Mouse (Mus musculus): ENCODE results near the gene BC017158. TPM values are rescaled to one million over a fixed set of nuclear protein-coding genes. Genes with fewer than 3 reads are reported as not detected.

Gene BC017158
- polyA plus RNA-seq (2014; fragmentation: Illumina TruSeq; extraction: RNeasy Lipid Tissue Mini Kit (QIAGEN cat#74804)): 4.8 TPM

DNA sequence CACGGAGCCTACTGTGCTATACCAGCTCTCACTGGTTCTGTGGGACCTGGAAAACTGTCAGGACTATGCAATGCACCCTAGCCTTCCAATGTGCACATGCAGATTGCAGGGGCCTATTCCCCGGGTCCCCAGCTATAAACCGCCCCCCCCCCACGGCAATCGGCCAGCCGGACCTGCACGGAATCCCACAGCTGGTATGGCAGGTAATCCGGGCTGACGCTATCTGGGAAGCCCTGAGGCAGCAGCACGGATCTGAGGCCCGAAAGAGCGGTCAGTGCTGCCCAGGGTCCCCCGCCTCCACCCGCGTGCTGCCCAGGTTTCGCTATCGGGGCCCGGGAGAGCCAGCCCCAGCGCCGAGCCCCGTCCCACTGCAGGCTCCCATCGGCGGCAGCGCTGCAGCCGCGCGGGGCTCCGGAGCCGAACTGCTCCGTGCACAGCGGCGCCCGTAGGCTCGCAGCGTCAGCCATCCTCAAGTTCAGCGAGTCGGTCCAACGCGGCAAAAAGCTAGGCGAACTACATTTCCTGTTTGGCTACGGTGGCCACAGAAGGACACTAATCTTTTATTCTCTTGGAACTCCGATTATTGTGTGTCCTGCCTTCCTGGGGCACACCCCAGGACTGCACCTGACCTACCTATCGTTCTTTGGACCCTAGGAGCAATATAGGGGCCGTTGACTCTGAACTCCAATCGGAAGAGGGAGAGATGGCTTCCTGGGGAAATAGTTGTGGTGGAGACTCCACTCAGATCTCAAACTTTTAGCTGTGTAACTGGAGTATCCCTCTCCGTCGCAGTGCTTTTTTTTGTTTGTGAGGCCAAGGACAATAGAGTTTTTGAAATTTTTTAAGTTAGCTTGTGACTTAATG is at the start of gene BC017158:
Gene BC017158 (minus strand): TSS at position 554 of the 864 bp plus-strand sequence.

GRCm38 (mm10) chr7:128265411-128265810 is 32.6 kb downstream of the BC017158 start, which contains the start of gene Slc5a2:
TSS of gene Slc5a2 (plus strand) at chr7:128265657.

DNA sequence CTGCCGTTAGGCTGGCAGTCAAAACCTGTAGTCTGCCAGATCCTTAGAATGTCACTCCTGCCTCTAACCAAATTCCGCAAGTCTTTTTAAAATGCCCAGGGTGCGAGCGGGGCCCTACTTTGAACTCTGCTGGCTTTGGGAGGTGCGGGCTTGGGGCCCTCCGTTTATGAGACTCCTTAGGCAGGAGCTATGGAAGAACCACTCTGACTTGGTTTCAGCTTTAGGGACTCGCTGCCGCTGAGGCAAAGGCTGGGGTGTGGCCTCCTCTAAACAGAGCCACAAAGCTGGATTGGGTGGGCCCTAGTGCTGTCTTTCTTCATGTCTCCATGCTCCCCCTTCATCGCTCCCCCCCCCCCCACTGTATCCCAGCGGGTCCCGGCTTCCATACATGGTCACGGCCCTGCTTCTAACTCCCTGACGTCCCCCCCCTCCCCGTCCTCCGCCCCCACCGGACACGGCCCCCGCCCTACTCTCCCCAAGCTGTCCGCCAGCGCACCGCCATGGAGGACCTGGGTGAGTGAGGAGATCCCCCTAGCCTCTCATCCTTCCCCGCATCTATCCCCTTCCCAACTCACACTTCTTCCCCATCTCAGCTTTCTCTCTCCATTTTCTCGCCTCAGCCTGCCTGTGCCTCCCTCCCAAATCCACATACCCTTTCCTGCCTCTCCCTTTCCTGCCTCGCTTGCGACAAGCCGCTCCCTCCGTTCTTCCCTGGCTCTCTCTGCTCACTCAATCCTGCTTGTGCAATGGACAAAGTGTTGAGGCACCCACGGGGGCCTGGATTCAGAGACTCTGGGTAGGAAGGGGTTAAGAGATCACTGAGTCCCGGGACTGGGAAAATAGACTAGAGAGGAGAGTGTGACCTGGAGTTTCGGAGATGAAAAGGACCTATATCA is 51.2 kb downstream of the BC017158 start, which contains the start of gene Tgfb1i1:
Gene Tgfb1i1 (plus strand): TSS at position 317 of the 896 bp plus-strand sequence.

GRCm38 (mm10) chr7:128237927-128238778 is 59.8 kb downstream of the BC017158 start, which contains the start of gene 9130023H24Rik:
TSS of gene 9130023H24Rik (minus strand) at chr7:128238031.

DNA sequence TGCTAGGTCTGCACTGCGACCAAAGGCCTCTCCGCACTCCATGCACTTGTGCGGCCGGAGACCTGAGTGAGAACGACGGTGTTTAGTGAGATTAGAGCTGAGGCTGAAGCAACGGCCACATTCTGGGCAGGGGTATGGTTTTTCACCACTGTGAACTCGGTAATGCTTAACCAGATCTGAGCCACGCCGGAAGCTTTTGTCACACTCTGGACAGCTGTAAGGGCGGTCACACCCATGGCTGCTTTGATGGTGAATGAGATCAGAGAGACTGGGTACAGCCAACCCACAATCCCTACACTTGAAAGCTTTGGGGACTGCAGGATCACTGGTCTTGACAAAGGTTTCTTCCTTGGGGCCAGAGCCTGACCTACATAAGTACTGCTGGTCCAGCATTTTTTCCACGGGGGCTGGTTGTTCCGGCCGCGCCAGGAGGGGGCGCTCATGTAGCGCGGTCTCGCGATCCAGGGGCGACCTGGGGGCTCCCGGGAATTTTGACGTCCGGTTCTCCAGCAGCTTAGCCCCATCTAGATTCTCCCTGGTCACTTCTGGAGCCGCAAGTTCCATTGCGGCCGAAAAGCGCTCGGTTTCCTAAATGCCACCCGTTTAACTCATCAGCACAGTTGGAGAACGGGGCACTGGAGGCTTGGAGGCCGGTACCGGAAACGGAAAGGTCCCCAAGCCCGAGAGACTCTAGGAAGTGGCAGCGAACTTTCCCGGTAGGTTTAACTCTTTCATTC is 60.9 kb downstream of the BC017158 start, which contains the start of gene Armc5:
Gene Armc5 (plus strand): TSS at position 487 of the 737 bp plus-strand sequence.

Other genes starting within 250 kb of the BC017158 start
- gene Itgam, start 235.5 kb downstream of the BC017158 start, polyA plus RNA-seq (2014; fragmentation: Illumina TruSeq; extraction: RNeasy Lipid Tissue Mini Kit (QIAGEN cat#74804)): 5.8 TPM
- not detected for gene Gm49368, start 235.5 kb downstream of the BC017158 start, polyA plus RNA-seq (2014; fragmentation: Illumina TruSeq; extraction: RNeasy Lipid Tissue Mini Kit (QIAGEN cat#74804))
- 5.0 TPM for gene Itgax, start 168.6 kb downstream of the BC017158 start, polyA plus RNA-seq (2014; fragmentation: Illumina TruSeq; extraction: RNeasy Lipid Tissue Mini Kit (QIAGEN cat#74804))
- not detected for gene Itgad, start 143.8 kb downstream of the BC017158 start, polyA plus RNA-seq (2014; fragmentation: Illumina TruSeq; extraction: RNeasy Lipid Tissue Mini Kit (QIAGEN cat#74804))
- gene Cox6a2, start 91.8 kb downstream of the BC017158 start, polyA plus RNA-seq (2014; fragmentation: Illumina TruSeq; extraction: RNeasy Lipid Tissue Mini Kit (QIAGEN cat#74804)): not detected
- gene Armc5, start 60.8 kb downstream of the BC017158 start, polyA plus RNA-seq (2014; fragmentation: Illumina TruSeq; extraction: RNeasy Lipid Tissue Mini Kit (QIAGEN cat#74804)): 0.26 TPM
- gene 9130023H24Rik, start 60.1 kb downstream of the BC017158 start, polyA plus RNA-seq (2014; fragmentation: Illumina TruSeq; extraction: RNeasy Lipid Tissue Mini Kit (QIAGEN cat#74804)): 7.0 TPM
- 18.4 TPM for gene Tgfb1i1, start 51.4 kb downstream of the BC017158 start, polyA plus RNA-seq (2014; fragmentation: Illumina TruSeq; extraction: RNeasy Lipid Tissue Mini Kit (QIAGEN cat#74804))
- gene Slc5a2, start 32.5 kb downstream of the BC017158 start, polyA plus RNA-seq (2014; fragmentation: Illumina TruSeq; extraction: RNeasy Lipid Tissue Mini Kit (QIAGEN cat#74804)): not detected
- gene Rgs10, start 120.6 kb upstream of the BC017158 start, polyA plus RNA-seq (2014; fragmentation: Illumina TruSeq; extraction: RNeasy Lipid Tissue Mini Kit (QIAGEN cat#74804)): 32.8 TPM
- 137 TPM for gene Tial1, start 163.5 kb upstream of the BC017158 start, polyA plus RNA-seq (2014; fragmentation: Illumina TruSeq; extraction: RNeasy Lipid Tissue Mini Kit (QIAGEN cat#74804))
- gene Bag3, start 225.4 kb upstream of the BC017158 start, polyA plus RNA-seq (2014; fragmentation: Illumina TruSeq; extraction: RNeasy Lipid Tissue Mini Kit (QIAGEN cat#74804)): 24.3 TPM